Mouse (Mus musculus): ENCODE results near the gene Apex1. TPM values are rescaled to one million over a fixed set of nuclear protein-coding genes. Genes with fewer than 3 reads are reported as not detected.

The Apex1 gene
- polyA plus RNA-seq, 1 experiment from 2014 or later = 71.0 TPM

- H3K36me3 ChIP-seq (ENCODE audit: control insufficient read depth, insufficient read depth) = peaks cover 30% of the 10 kb centered on the region
- peak overlapping the region; percentile 94 for H3K27ac ChIP-seq (ENCODE audit: low read depth, low read length)
- H3K4me3 ChIP-seq (ENCODE audit: low read depth, low read length) = peak overlapping the region; percentile 76
- no peaks in the 10 kb centered on the region for H3K27me3 ChIP-seq (replicated peaks; ENCODE audit: control insufficient read depth, insufficient read depth, low read length)
- WGBS = under 1% methylated on average over 32 of the region's 38 CpGs
- peak; percentile 42 for ATAC-seq
- no peaks in the 10 kb centered on the region for H3K9me3 ChIP-seq (ENCODE audit: control insufficient read depth)
- H3K9ac ChIP-seq (ENCODE audit: low read depth, low read length) = peak overlapping the region; percentile 76
- peak overlapping the region; percentile 96 for H3K4me2 ChIP-seq (replicated peaks; ENCODE audit: low read depth)
- no peaks in the 10 kb centered on the region for H3K4me1 ChIP-seq (replicated peaks; ENCODE audit: control insufficient read depth, insufficient read depth, low read length)
- no peak for TF ChIP-seq CTCF (IDR thresholded peaks at IDR 0.05; ENCODE audit: low read depth)
These were observed 548 bp downstream of the Apex1 start for GRCm38 (mm10) chr14:50925111-50925920.

GRCm38 (mm10) chr14:50927366-50927765 lies 2.6 kb downstream of the Apex1 start:
- Histone ChIP-seq H3K27me3 (replicated peaks; ENCODE audit: control insufficient read depth, insufficient read depth, low read length) (no peaks in the 10 kb centered on the region), H3K4me3 (ENCODE audit: low read depth, low read length) (no peak overlapping the region), H3K27ac (ENCODE audit: low read depth, low read length) (no peak overlapping the region), H3K36me3 (ENCODE audit: control insufficient read depth, insufficient read depth) (peaks cover 30% of the 10 kb centered on the region), H3K4me1 (replicated peaks; ENCODE audit: control insufficient read depth, insufficient read depth, low read length) (0 out of 2 replicates have a peak, but pooled peaks cover 5% of the 10 kb centered on the region), H3K9ac (ENCODE audit: low read depth, low read length) (no peak overlapping the region), H3K4me2 (replicated peaks; ENCODE audit: low read depth) (no peak overlapping the region), H3K9me3 (ENCODE audit: control insufficient read depth) (no peaks in the 10 kb centered on the region)
- WGBS = 62% methylated on average over 3 of the region's 3 CpGs
- ATAC-seq = no peak
- TF ChIP-seq CTCF (IDR thresholded peaks at IDR 0.05; ENCODE audit: low read depth) = no peak

- Histone ChIP-seq H3K4me2 (replicated peaks; ENCODE audit: low read depth) (peak overlapping the region; percentile 85), H3K27me3 (replicated peaks; ENCODE audit: control insufficient read depth, insufficient read depth, low read length) (no peaks in the 10 kb centered on the region), H3K4me3 (ENCODE audit: low read depth, low read length) (peak overlapping the region; percentile 88), H3K4me1 (replicated peaks; ENCODE audit: control insufficient read depth, insufficient read depth, low read length) (0 out of 2 replicates have a peak, but pooled peaks cover 5% of the 10 kb centered on the region), H3K27ac (ENCODE audit: low read depth, low read length) (peak overlapping the region; percentile 96), H3K9ac (ENCODE audit: low read depth, low read length) (peak overlapping the region; percentile 90), H3K9me3 (ENCODE audit: control insufficient read depth) (no peaks in the 10 kb centered on the region), H3K36me3 (ENCODE audit: control insufficient read depth, insufficient read depth) (peaks cover 30% of the 10 kb centered on the region)
- WGBS = 9% methylated on average over 10 of the region's 10 CpGs
- ATAC-seq = no peak
- TF ChIP-seq CTCF (IDR thresholded peaks at IDR 0.05; ENCODE audit: low read depth) = no peak
These were observed 5.2 kb downstream of the Apex1 start for GRCm38 (mm10) chr14:50929951-50930350.

- WGBS = 1% methylated on average over 38 of the region's 38 CpGs
- peak overlapping the region; percentile 85 for H3K4me2 ChIP-seq (replicated peaks; ENCODE audit: low read depth)
- H3K27me3 ChIP-seq (replicated peaks; ENCODE audit: control insufficient read depth, insufficient read depth, low read length) = no peaks in the 10 kb centered on the region
- H3K27ac ChIP-seq (ENCODE audit: low read depth, low read length) = peak overlapping the region; percentile 96
- TF ChIP-seq CTCF (IDR thresholded peaks at IDR 0.05; ENCODE audit: low read depth) = no peak
- 0 out of 2 replicates have a peak, but pooled peaks cover 5% of the 10 kb centered on the region for H3K4me1 ChIP-seq (replicated peaks; ENCODE audit: control insufficient read depth, insufficient read depth, low read length)
- H3K36me3 ChIP-seq (ENCODE audit: control insufficient read depth, insufficient read depth) = peaks cover 30% of the 10 kb centered on the region
- H3K4me3 ChIP-seq (ENCODE audit: low read depth, low read length) = peak overlapping the region; percentile 88
- peak overlapping the region; percentile 90 for H3K9ac ChIP-seq (ENCODE audit: low read depth, low read length)
- H3K9me3 ChIP-seq (ENCODE audit: control insufficient read depth) = no peaks in the 10 kb centered on the region
- ATAC-seq = peak; percentile 87
These were observed 5.6 kb downstream of the Apex1 start for GRCm38 (mm10) chr14:50930377-50930753.

GRCm38 (mm10) chr14:50930754-50931492 lies 6.2 kb downstream of the Apex1 start, which contains the start of the genes Pip4p1 and Pnp:
TSS of gene Pip4p1 (minus strand) at chr14:50930856.
TSS of gene Pnp (plus strand) at chr14:50931082.
- Histone ChIP-seq H3K9me3 (ENCODE audit: control insufficient read depth) (no peaks in the 10 kb centered on the region), H3K27ac (ENCODE audit: low read depth, low read length) (peak within 1 kb of the TSS; percentile 96), H3K4me3 (ENCODE audit: low read depth, low read length) (peak within 1 kb of the TSS; percentile 88), H3K27me3 (replicated peaks; ENCODE audit: control insufficient read depth, insufficient read depth, low read length) (no peaks in the 10 kb centered on the region), H3K36me3 (ENCODE audit: control insufficient read depth, insufficient read depth) (peaks cover 30% of the 10 kb centered on the region), H3K4me1 (replicated peaks; ENCODE audit: control insufficient read depth, insufficient read depth, low read length) (0 out of 2 replicates have a peak, but pooled peaks cover 5% of the 10 kb centered on the region), H3K9ac (ENCODE audit: low read depth, low read length) (peak within 1 kb of the TSS; percentile 90), H3K4me2 (replicated peaks; ENCODE audit: low read depth) (peak within 1 kb of the TSS; percentile 85)
- ATAC-seq = peak; percentile 97
- 0% methylated on average over 60 of the region's 68 CpGs for WGBS
- 0 out of 2 replicates have a peak, but pooled peaks have one; percentile 4 for TF ChIP-seq CTCF (IDR thresholded peaks at IDR 0.05; ENCODE audit: low read depth)

GRCm38 (mm10) chr14:50931493-50932020 lies 6.8 kb downstream of the Apex1 start:
- peak overlapping the region; percentile 96 for H3K27ac ChIP-seq (ENCODE audit: low read depth, low read length)
- no peaks in the 10 kb centered on the region for H3K9me3 ChIP-seq (ENCODE audit: control insufficient read depth)
- peak overlapping the region; percentile 88 for H3K4me3 ChIP-seq (ENCODE audit: low read depth, low read length)
- peak overlapping the region; percentile 85 for H3K4me2 ChIP-seq (replicated peaks; ENCODE audit: low read depth)
- H3K27me3 ChIP-seq (replicated peaks; ENCODE audit: control insufficient read depth, insufficient read depth, low read length) = no peaks in the 10 kb centered on the region
- H3K36me3 ChIP-seq (ENCODE audit: control insufficient read depth, insufficient read depth) = peaks cover 25% of the 10 kb centered on the region
- no peak for ATAC-seq
- no peak for TF ChIP-seq CTCF (IDR thresholded peaks at IDR 0.05; ENCODE audit: low read depth)
- 0 out of 2 replicates have a peak, but pooled peaks cover 5% of the 10 kb centered on the region for H3K4me1 ChIP-seq (replicated peaks; ENCODE audit: control insufficient read depth, insufficient read depth, low read length)
- 12% methylated on average over 12 of the region's 12 CpGs for WGBS
- peak overlapping the region; percentile 32 for H3K9ac ChIP-seq (ENCODE audit: low read depth, low read length)

Measured in intestine, postnatal 0 days (tissue).